In genomic region chr6:39419851-39420721, GRCm38 (mm10) we compare ENCODE assay signal across 8 mouse cellular contexts. TPM values are rescaled to one million over a fixed set of nuclear protein-coding genes. Genes with fewer than 3 reads are reported as not detected.
A peak's percentile ranks its signal among the peaks of the same experiment; 100 is the strongest.
DNase-seq lines count a peak whose midpoint lies in the region; ATAC-seq lines count a peak whose summit lies in the region.

Gene Mkrn1 (minus strand): TSS chr6:39420462.

- WGBS in intestine, embryonic 14.5 days = under 1% methylated on average over 74 of the region's 82 CpGs

- H3K27ac ChIP-seq in intestine, embryonic 14.5 days (ENCODE audit: low read depth) = peak within 1 kb of the TSS; percentile 79

- H3K4me2 ChIP-seq in intestine, embryonic 14.5 days (ENCODE audit: low read length) = peak within 1 kb of the TSS; percentile 62

- H3K4me1 ChIP-seq in intestine, embryonic 14.5 days (replicated peaks; ENCODE audit: control insufficient read depth, insufficient read depth, low read length) = peaks cover 5% of the 10 kb centered on the region; the same call in 1 of the 2 replicates

- H3K9me3 ChIP-seq in intestine, embryonic 14.5 days (ENCODE audit: control insufficient read depth, low read length) = no peaks in the 10 kb centered on the region

- DNase-seq in adrenal gland, adult (ENCODE audit: inconsistent age in 2 of 2, low spot score in 1 of 2) = peak; percentile 79 to 95
- peak; percentile 88 for DNase-seq in embryo, embryonic 10.5 days (ENCODE audit: low spot score)
- peak; percentile 64 for DNase-seq in gastrocnemius, postnatal 25 days
- DNase-seq in intestine, embryonic 14.5 days (ENCODE audit: low spot score) = peak; percentile 92
- DNase-seq in left cerebral cortex, postnatal 14 days (ENCODE audit: low spot score in 2 of 2) = peak; percentile 83 to 84
- peak; percentile 86 for DNase-seq in mesoderm, embryonic 11.5 days (ENCODE audit: low read depth, low spot score)
- peak; percentile 81 to 88 for DNase-seq in right cerebral cortex, postnatal 36 days (ENCODE audit: low spot score in 2 of 2)
- DNase-seq in yolk sac, embryonic 10.5 days (ENCODE audit: low spot score) = peak; percentile 89

- peak within 1 kb of the TSS; percentile 66 for H3K9ac ChIP-seq in intestine, embryonic 14.5 days (ENCODE audit: low read length)

- peak; percentile 96 for ATAC-seq in intestine, embryonic 14.5 days (replicated peaks; ENCODE audit: low FRiP score, low TSS enrichment, low read depth)

- intact Hi-C loops in left cerebral cortex, postnatal 14 days (cut with DNase I) = no loop called here

- no peaks in the 10 kb centered on the region for H3K36me3 ChIP-seq in intestine, embryonic 14.5 days (ENCODE audit: control insufficient read depth, insufficient read depth, low read length)

- H3K4me3 ChIP-seq in intestine, embryonic 14.5 days (ENCODE audit: low read depth, low read length) = peak within 1 kb of the TSS; percentile 96

- H3K27me3 ChIP-seq in intestine, embryonic 14.5 days (replicated peaks; ENCODE audit: control insufficient read depth, insufficient read depth, low read length) = peaks cover 27% of the 10 kb centered on the region; the same call in 1 of the 2 replicates

RNA-seq across cellular contexts. Expression of gene Mkrn1, which starts in this region (rescaled TPM):
- total RNA-seq in gastrocnemius, postnatal 25 days (2021) = 10 to 100 TPM; 19.6 to 22.4 TPM
- polyA plus RNA-seq in intestine, embryonic 14.5 days (2014; fragmentation: Nextera tagmentation; extraction: Ambion mirVana) = 55.0 and 57.7 TPM in 2 replicates
- 100 to 1,000 TPM; 161 to 180 TPM for total RNA-seq in left cerebral cortex, postnatal 14 days (2021)

Comparison
In these comparisons a context has a peak if more than half of its experiments do, and no peak if none do; other contexts are left out.
1. Peak in every context shown above with its lines: DNase-seq, ATAC-seq, H3K4me3 ChIP-seq and H3K27ac ChIP-seq.
2. RNA of gene Mkrn1 (total RNA-seq): 161 to 180 TPM in left cerebral cortex, postnatal 14 days; 19.6 to 22.4 TPM in gastrocnemius, postnatal 25 days; every median in the first group is over 4 times any median in the second.